Mouse (Mus musculus) embryo, embryonic 10.5 days (tissue): Measurements from ENCODE around the gene Trex1.

Experiments used
- DNase-seq: peaks from one replicate; pipeline ENCODE4 v3.0.0-alpha.2; 2015; ENCODE audit warnings: low spot score

Trex1 gene

GRCm38 (mm10) chr9:109016973-109017604 is 42.4 kb downstream of the Trex1 start:
- no peak for DNase-seq

DNA sequence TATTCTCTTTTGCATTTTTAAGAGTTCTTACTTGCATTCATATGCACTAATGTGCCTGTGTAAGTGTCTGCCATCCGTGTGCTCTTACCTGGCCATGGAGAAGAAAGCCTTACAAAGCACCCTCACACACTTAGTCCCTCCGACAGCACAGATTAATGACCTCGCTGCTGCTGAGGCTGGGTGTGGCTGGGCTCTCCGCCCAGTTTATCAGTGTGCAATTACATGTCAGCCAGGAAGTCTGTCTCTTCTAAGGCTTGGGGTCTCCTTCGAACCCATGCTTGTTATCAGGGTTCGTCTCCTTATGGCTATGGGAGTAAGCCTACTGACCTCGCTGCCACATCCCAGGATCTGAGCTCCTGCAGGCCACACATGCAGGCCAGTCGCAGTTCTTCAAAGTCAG is 44.1 kb downstream of the Trex1 start:
- no peak for DNase-seq

DNA sequence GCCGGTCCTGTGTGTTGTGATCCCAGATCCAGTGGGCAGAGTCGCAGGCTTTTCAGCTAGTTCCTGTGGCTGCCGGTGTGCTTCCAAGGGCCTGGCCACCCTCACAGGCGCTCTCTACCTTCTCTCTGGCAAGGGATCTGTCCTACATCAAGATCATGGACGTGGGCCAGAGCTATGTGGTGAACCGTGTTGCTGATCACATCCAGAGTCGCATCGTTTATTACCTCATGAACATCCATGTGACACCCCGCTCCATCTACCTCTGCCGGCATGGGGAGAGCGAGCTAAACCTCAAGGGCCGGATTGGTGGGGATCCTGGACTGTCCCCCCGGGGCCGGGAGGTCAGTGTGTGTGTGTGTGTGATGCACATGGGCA is 49.2 kb downstream of the Trex1 start:
- no peak for DNase-seq

DNA sequence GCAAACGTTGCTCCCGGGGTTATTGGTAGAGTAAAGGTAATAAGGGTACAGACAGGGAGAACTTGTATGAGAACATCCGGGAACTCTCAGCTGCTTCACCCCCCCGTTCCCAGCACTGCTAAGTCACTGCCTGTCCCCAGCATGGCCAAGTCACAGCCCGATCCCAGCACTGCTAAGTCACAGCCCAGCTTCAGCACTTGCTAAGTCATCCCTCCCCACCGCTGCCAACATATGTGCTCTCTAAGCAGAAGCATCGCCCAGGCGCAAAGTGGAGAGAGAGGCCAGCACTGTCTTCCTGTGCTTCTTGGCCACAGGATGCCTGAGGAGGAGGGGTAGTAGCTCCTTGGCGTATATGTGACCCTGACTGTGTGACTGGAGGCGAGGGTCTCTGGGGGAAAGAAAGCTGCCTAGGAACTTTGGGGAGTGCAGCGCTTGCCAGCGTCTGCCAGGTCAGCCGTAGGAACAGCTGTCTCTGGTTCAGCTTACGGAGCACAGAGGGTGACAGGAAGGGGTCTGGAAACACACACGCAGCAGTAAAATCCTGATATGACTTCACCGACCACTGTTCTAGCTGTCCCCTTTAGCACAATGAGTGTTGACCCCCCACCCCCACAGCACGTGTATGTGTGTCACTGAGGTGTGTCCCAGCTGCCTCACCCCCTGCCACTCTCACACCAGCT is 49.8 kb downstream of the Trex1 start:
- peak; percentile 14 for DNase-seq

DNA sequence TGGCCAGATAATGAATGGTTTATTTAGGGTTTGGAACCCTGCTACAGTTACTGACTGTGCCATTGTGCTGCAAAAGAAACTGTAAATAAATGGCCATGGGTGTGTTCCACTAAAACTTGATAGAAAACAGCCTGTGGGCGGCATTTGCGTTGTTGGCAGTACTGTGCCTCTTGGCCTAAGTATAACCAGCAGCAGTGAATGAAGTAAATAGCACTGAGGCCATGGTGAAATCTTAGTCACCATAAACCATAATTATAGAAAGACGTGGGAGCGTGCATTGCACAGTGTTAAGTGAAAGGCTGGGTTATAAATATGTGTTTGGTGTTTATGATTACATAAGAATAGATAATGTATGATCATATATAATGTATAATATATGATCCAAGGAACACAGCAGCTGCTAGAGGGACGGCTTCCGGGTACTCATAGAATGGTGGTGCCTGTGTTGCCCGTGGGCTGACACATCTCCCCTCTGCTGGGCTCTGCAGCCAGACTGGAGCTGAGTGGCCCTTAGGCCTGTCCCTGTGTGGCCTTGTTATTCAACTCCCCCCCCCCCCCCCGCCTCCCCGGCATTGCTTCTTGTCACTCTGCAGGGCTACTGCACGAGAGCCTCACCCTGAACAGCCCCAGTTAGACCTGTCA is 50.4 kb downstream of the Trex1 start:
- DNase-seq = no peak

DNA sequence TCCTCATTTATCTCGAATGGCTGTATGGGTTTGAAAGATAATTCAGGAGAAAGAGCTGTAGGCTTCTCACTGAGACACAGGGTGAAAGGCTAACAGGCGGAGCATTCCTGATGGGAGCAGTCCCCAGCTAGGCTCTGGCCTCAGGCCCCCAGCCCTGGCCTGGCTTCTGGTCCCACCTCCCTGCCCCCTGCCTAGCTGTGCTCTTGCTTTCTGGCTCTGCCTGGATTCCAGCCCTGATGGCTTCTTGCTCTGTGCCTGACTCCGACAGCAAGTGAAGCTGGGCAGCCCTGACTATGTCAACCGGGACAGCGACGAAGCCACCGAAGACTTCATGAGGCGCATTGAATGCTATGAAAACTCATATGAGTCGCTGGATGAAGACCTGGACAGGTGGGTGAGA is 51.5 kb downstream of the Trex1 start:
- DNase-seq = no peak
